Mouse (Mus musculus) E14TG2a.4 (cell line): Measurements from ENCODE around the gene Hjurp.

Experiments
- H3K27me3 ChIP-seq: 2 replicates; pipeline ENCODE4 v1.6.1; 2014; ENCODE audit warnings: low read length, control low read depth; ENCODE audit not compliant: insufficient read depth
- H3K36me3 ChIP-seq: 2 replicates; pipeline ENCODE4 v1.6.1; 2014; ENCODE audit warnings: low read length, control low read depth; ENCODE audit not compliant: insufficient read depth
- H3K4me1 ChIP-seq: replicated peaks from 2 replicates; pipeline ENCODE4 v1.6.1; 2014; ENCODE audit warnings: low read depth, low read length, control low read depth
- H3K4me3 ChIP-seq: replicated peaks from 2 replicates; pipeline ENCODE4 v1.5.1; 2014; ENCODE audit warnings: mild to moderate bottlenecking, low read length
- H3K9me3 ChIP-seq: 2 replicates; pipeline ENCODE4 v1.6.1; 2014; ENCODE audit warnings: low read length, control low read depth
- CTCF ChIP-seq: conservative IDR thresholded peaks from 2 replicates; pipeline ENCODE4 v1.5.1; 2014; ENCODE audit warnings: low read length
- NANOG ChIP-seq: IDR thresholded peaks from 2 replicates; pipeline ENCODE4 v1.6.1; 2014; ENCODE audit warnings: borderline replicate concordance, low read length, mixed read lengths
- POU5F1 ChIP-seq: IDR thresholded peaks from 2 replicates; pipeline ENCODE4 v1.6.1; 2014; ENCODE audit warnings: low read length, borderline replicate concordance

Hjurp gene

DNA sequence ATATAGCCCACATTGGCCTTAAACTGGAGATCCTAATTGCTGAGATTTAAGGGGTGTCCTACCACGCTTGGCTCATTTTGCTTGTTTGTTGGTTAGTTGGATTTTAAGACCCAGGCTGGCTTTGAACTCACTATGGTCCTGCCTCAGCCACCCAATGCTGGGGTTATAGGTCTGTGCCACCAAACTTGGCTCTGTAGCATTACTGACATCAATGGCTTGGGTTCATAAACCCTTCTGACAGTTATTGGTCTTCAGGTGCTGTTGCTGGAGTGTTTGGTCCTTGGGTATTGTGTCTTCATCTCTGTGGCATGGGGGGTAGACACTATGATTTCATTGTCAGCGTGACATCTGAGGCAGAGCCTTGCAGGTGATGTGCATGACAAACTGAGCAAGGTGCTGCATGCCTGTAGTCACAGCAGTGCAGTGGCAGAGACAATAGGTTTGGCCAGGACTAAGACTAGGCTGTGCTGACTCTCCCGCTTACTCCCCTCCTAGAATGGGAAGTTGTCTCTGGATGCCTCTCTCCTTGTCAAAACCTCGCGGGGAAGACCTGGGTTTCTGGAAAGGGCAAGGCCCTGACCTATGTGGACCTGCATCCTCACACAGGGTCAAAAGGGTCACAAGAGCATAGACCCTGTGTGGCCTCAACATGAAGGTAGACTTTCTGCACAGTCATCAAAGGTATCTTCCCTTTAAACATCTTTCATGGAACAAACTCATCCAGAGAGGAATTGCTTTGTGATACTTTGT lies 23.0 kb upstream of the Hjurp start:
- H3K4me1 ChIP-seq, result peaks cover 6% of the 10 kb centered on the region; the same call in 1 of the 2 replicates
- H3K27me3 ChIP-seq, result peaks cover 11% of the 10 kb centered on the region
- TF ChIP-seq NANOG (no peak), CTCF (no peak; the same call in 1 of the 2 replicates), POU5F1 (no peak)
- H3K4me3 ChIP-seq, result no peak overlapping the region
- no peaks in the 10 kb centered on the region for H3K9me3 ChIP-seq
- no peaks in the 10 kb centered on the region for H3K36me3 ChIP-seq

DNA sequence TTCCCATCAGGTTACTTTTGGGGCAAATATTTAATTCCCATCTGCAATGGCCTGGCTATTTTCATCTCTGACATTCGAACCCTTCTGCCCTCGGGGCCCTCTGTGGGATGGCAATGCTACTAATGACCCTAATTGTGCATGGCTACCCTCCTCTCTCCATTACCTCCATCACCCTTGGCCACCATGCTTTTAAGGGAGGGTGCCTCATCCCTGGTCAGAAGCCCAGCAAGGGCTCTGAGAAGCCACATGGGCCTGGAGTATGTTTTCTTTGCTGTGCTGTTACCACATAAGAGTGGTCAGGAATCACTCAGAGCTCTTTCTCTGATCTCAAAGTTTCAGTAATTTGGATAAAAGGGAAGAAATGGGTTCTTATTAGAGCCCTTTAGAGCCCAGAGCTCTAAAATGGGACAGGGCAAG lies 22.1 kb upstream of the Hjurp start:
- Histone ChIP-seq H3K27me3 (peaks cover 11% of the 10 kb centered on the region), H3K4me1 (peaks cover 6% of the 10 kb centered on the region; the same call in 1 of the 2 replicates)
- no peak for TF ChIP-seq NANOG
- no peak for TF ChIP-seq CTCF
- TF ChIP-seq POU5F1, result no peak

DNA sequence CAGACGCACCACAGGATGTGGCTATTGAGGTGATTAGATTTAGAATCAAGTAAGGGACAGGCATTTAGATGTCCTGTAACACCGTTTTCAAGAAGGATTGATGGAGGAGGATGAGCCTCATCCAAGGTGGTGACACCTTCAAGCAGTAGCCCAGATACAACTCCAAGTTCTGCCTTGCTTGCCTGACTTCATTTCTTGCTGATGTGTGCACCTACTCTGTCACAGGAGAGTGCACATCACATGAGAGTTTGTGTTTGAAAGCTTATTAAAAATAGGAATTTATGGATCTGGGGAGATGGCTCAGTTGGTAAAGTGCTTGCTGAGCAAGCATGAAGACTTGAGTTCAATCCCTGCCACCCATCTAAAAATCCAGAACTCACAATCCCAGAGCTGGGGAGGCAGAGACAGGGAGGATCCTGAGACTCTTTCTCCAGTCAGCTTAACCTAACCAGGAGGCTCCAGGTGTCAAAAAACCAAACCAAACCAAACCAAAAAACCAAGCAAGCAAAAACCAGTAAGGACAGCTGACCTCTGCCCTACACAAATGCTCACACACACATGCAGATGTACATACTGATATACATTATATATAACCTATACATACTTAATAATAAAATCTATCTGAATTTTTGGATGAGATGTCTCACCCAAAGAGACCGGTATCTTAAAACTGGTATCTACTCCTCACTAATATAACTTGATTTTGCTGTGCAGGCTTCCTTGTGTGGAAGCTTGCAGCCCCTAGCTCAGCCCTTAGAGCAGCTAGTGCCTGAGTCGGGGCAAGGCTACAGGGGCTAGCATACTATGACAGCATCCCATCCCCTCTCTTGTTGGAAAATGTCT lies 21.5 kb upstream of the Hjurp start:
- no peaks in the 10 kb centered on the region for H3K9me3 ChIP-seq
- peaks cover 11% of the 10 kb centered on the region for H3K27me3 ChIP-seq
- TF ChIP-seq NANOG (no peak), CTCF (no peak), POU5F1 (no peak)
- H3K4me1 ChIP-seq, result peaks cover 6% of the 10 kb centered on the region; the same call in 1 of the 2 replicates
- H3K4me3 ChIP-seq, result no peak overlapping the region
- H3K36me3 ChIP-seq, result no peaks in the 10 kb centered on the region

More for the DNA sequence above, 22.1 kb upstream of the Hjurp start:
- no peaks in the 10 kb centered on the region for H3K36me3 ChIP-seq
- H3K9me3 ChIP-seq, result no peaks in the 10 kb centered on the region
- H3K4me3 ChIP-seq, result no peak overlapping the region

DNA sequence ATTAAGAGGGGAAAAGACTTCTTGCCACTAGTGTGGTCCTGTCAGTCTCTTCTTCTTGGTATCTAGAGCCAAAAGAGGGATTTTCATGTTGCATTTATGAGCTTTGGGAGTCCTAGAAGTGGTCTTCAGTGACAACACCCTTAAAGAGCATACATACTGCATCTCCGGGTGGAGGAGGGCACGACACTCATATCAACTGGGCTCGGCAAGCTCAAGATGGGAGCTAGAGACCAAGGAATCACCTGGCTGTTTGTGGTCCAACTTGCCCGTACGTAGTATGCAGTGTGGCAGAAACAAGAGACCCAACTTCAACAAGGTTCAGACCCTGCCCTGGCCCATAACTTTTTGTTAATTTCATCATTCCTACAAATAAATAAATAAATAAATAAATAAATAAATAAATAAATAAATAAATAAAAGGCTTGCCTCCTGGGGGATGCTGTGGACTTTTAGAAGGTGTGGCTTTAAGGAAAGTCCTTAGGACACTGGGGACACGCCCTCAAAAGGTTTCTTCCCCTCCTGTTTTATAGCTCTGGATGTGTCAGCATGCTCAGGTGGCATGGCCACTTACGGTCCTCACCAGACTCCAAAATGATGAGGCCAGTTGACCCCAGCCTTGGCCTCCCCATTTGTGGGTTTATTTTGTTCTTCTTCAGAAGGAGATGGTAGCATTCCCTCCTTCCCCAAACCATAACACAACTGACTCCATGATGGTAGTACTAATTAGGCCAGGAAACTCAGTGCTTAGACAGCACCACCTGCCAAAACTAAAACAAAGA lies 20.2 kb upstream of the Hjurp start:
- peaks cover 6% of the 10 kb centered on the region; the same call in 1 of the 2 replicates for H3K4me1 ChIP-seq
- TF ChIP-seq CTCF, result no peak
- TF ChIP-seq NANOG, result no peak
- TF ChIP-seq POU5F1, result no peak
- H3K27me3 ChIP-seq, result peaks cover 11% of the 10 kb centered on the region
- no peaks in the 10 kb centered on the region for H3K9me3 ChIP-seq
- no peaks in the 10 kb centered on the region for H3K36me3 ChIP-seq
- H3K4me3 ChIP-seq, result no peak overlapping the region

DNA sequence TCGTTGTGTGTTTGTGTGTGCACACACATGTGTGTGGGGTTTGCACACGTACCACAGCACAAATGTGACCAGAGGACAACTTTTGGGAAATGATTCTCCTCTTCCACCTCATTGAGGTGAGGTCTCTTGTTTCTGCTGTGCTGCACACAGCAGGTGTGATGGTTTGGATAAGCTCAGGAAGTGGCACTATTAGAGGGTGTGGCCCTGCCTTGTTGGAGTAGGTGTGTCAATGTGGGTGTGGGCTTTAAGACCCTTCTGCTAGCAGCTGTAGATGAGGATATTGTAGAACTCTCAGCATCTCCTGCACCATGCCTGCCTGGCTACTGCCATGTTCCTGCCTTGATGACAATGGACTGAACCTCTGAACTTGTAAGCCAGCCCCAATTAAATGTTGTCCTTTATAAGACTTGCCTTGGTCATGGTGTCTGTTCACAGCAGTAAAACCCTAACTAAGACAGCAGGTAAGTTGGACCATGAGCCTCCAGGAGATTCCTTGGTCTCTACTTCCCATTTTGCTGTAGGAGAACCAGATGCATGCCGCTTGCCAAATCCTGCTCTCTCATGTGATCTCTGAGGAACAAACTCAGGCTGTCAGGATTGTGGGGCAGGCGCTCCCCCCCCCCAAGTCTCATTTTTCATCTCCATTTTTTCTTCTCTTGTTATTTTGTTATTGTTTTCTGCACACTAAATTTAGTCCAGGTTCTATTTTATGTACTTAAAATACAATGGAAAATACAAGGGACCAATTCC lies 18.9 kb upstream of the Hjurp start:
- Histone ChIP-seq H3K4me3 (no peak overlapping the region), H3K9me3 (no peaks in the 10 kb centered on the region), H3K36me3 (no peaks in the 10 kb centered on the region), H3K27me3 (peaks cover 13% of the 10 kb centered on the region), H3K4me1 (peaks cover 6% of the 10 kb centered on the region; the same call in 1 of the 2 replicates)
- TF ChIP-seq NANOG (no peak), CTCF (no peak), POU5F1 (no peak)

DNA sequence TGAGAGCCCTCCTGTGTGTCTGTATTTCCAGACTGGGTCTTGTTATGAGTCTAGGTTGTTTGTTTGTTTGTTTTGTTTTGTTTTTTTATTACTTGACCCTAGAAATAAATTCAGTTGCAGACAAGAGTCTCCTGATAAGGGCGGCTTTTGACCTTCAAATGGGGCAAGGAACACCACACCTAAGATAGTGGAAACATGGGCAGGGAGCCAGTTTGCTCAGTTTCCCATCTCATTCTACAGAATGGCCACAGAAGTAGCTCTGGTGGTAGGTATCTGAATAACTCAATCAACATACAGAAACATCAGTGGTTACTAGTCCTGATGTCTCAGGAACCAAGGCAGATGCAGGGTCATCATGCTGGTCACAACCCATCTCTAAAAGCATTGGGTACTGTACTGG lies 17.2 kb upstream of the Hjurp start:
- TF ChIP-seq CTCF, result no peak
- TF ChIP-seq NANOG, result no peak
- no peak for TF ChIP-seq POU5F1
- H3K4me3 ChIP-seq, result no peak overlapping the region

DNA sequence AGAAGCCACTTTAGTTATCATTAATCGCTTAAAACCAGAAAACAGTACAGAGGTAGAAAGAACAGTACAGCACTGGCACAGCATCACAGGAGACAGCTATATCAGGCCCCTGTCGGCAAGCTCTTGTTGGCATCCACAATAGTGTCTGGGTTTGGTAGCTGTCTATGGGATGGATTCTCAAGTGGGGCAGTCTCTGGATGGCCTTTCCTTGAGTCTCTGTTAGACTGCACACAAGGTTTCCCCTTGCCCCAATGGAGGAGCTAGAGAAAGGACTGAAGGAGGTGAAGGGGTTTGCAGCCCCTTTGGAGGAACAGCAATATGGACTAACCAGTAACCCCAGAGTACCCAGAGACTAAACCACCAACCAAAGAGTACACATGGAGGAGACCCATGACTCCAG lies 14.6 kb upstream of the Hjurp start:
- Histone ChIP-seq H3K36me3 (no peaks in the 10 kb centered on the region), H3K4me3 (no peak overlapping the region), H3K27me3 (0 out of 2 replicates have a peak, but pooled peaks cover 4% of the 10 kb centered on the region), H3K4me1 (peaks cover 9% of the 10 kb centered on the region), H3K9me3 (no peaks in the 10 kb centered on the region)
- TF ChIP-seq CTCF (no peak), NANOG (no peak), POU5F1 (no peak)

More for the DNA sequence above, 17.2 kb upstream of the Hjurp start:
- Histone ChIP-seq H3K4me1 (peaks cover 6% of the 10 kb centered on the region; the same call in 1 of the 2 replicates), H3K9me3 (no peaks in the 10 kb centered on the region), H3K27me3 (0 out of 2 replicates have a peak, but pooled peaks cover 2% of the 10 kb centered on the region), H3K36me3 (no peaks in the 10 kb centered on the region)
